Mouse (Mus musculus): ENCODE measurements around the gene Acp6.

DNA sequence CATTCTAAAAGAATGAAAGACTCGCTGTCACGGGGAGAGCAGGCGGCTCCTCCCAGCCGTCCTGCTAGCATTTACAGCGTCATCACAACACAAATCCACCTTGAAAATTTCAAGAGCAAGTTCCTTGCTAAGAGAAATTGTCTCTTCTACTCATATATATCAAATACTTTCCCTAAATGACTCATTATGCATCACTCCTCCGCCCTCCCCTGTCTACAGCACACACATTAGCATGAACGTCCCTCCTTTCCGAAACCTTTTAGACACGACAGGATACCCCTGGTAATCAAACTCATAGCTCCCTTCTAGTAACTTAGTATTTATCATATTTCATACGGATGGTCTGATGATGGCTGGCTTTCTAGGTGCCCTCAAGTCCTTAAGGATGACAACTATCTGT, 55.3 kb downstream of the Acp6 start:
- TF ChIP-seq EP300 (IDR thresholded peaks at IDR 0.05) (no peak), CTCF (IDR thresholded peaks at IDR 0.05) (no peak)

Measured in lung, postnatal 0 days (tissue).